Mouse (Mus musculus): ENCODE data around the gene Pax8.

Gene Pax8

DNA sequence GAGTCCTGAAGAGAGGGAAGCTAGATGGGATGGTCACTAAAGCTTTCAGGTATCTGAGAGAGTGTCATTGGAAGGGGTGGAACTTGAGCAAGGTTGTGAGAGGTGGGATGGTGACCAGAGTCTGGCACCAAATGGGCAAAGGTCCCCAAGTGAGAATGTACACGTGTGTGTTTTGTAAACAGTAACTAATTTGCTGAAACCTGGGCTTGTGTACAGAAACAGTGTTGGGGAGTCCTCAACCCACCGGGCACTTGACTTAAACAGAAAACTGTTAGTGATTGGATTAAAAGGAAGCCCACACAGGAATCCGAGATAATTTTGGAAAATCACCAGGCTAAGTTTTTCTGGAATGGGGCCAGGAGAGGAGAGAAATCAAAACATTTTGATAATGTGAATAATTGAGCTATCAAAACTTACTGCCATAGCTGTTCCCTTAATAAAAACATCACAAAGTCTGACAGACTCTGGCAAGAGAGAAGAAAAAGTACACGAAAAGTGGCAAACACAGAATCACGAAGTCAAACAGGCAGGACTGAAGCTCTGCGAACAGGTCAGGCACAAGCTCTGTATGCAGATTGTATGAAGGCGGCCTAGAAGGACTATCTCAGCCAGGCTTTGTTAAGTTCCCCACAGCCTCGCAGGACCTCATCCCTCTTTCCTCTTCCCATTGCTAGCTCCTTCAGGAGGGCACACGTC is 15.1 kb downstream of the Pax8 start:
- no peak for DNase-seq

DNA sequence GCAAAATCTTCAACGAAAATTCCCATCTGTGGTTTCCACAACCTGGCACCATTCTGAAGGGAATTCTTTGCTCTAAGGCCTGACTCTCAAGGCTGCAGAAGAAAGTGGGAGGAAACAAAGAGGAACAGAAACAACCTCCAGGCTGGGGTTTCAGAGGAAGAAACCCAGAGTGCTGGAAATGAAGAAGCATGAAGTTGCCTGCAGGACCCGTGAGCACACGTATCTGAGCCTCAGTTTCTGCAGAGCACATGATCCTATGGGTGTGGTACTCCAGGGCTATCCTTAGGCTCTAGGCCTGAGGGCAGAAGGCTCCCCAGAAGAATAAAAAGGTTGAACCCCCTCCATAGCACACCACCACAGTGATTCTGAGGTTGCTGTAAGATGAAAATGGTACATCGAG is 18.6 kb downstream of the Pax8 start:
- DNase-seq: no peak

DNA sequence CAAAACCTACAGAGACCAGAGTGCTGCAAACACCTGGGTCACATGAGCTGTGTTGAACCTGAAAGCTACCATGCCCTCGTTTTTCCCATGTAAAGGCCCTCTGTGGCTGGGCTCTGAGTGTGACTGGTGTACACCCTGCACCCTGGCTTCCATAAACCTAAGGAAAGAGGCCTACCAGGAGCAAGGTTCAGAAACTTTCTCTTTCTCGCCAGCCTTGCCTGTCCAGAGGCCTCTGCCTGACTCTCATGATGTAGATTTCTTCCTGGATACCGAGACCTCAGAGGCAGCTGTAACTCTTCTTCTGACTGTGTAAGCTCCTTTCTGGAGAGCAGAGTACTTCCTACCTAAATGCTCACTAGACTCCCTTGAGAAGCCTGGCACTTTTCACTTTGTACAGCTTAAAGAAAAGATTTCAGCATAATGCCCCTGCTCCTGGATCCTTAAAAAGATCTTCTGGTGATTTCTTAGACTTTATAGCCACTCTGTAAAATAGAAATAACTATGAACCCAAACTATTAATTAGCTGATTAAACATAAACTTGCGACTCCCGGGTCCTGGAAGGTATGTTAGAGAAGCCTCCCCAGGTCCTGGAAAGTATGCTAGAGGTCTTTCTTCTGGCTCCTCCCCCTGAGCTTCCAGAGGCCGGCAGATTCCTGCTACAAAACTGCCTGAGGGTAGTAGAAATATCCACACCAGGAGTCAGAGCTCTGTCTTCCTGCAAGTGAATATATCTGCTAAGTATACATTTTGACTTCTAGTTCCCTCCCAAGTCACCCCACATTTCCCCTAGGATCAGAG is 20.1 kb downstream of the Pax8 start:
- no peak for DNase-seq

DNA sequence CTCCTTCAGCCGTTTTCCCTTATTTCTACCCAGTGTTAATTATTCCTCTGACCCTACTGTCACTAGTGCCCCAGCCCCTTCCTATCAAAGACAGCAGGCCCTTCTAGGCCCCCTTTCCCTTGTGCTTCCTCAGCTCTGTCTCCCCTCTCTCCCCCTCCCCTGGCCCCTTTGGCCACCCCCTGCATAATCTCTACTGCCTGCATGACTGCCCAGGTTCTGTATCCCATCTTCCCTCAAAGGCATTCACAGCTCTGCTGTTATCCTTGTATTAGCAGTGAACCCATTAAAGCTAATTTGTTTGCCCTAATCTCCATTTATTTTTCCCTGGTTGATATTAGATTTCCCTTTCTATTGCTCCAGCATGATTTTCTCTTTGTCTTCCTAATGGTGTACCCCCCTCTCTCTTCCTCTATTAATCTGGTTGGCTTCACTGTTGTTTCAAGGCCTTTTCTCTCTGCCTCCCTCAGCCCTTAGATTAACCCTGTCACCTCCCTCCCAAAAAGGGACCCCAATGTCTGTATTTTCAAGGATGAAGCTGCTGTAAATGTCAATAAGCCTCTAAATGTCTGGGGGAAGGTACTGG is 20.9 kb downstream of the Pax8 start:
- DNase-seq: no peak

DNA sequence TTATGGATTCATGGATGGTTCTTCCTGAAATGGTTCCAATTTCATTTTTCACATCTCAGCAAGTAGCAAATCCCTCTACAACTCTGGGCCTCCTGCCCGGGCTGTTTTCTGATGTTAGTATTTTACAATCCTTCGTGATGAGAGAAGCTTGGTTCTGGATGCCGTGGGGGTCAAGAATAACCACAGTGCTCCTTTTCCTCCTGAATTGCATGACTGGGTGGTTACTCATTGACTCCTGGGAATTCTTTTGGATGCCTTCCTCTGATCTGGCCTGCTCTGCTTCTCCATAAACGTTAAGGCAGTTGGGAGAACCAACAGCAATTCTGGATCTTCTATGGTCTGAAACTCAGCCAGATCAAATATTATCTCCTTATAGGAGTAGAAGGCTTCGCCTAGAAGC is 22.2 kb downstream of the Pax8 start:
- DNase-seq: no peak

DNA sequence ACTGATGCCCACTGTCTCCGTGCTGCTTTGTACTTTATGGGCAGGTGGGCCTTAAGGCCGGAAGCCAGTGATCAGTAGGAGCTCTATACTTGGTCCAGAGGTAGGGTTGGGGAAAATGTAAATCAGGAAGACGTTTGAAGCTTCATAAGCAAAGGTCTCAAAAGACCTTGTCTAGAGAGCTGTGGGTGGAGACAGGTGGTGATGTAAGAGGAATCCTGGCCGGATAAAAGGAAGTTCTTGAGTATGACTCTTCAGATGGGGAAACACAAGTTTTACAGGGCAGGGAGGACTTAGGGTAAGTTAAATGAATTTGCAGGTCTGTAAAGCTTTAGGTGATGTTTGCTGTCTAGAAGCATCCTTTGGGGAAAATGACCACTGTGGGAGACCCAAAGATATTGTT is 26.3 kb downstream of the Pax8 start:
- no peak for DNase-seq

DNA sequence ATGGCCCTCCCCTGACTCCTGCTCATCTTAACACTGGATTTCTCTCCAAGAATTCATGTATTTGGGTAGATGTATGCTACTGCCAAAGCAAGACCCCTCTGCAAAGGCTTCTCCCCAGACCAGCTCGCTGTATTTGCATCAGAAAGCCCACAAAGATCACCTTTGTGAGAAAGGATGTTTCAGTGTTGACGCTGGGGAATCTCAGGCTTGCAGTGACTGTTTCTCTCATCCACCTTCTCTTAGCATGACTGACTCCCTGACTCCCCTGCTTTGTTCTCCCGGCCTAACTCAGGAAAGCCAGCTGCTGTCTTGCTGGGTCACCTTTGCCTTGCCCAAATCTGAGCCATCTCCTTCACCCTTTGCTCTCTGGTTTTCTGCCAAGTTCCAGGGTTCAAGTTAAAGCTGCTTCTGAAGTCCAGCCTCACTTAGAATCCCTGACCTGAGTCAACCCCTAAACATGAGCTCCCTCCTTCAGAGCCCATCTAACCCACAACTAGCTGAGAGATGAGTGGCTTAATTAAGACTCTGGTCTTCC is 32.1 kb downstream of the Pax8 start:
- no peak for DNase-seq

DNA sequence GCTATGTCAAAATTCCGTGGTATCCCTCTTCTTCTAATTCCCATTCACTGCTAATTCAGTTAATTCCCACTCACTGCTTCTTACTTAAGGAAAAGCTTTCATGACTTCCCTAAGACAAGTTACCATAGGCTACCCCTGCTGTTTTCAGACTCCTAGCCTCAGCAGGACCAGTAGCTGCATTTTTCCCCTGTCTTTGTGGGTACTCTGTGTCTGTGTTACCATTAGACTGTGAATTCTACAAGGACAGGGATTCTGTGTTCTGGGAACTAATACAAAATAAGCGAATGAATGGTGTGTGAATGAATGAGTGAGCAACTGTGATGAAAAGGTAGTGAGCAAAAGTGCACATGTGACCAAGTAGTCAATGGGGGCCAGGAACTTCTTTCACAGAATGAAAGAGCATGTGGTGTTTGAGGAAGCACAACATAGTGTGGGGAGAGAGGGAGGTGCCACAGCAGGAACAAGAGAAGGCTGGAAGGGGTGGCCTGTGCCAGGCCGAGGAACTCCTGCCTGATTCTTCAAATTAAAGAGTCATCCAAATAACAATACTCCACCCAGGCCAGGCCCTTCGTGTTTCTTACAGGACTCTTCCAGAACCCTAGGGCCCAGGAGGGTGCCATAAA is 33.0 kb downstream of the Pax8 start:
- DNase-seq: no peak

DNA sequence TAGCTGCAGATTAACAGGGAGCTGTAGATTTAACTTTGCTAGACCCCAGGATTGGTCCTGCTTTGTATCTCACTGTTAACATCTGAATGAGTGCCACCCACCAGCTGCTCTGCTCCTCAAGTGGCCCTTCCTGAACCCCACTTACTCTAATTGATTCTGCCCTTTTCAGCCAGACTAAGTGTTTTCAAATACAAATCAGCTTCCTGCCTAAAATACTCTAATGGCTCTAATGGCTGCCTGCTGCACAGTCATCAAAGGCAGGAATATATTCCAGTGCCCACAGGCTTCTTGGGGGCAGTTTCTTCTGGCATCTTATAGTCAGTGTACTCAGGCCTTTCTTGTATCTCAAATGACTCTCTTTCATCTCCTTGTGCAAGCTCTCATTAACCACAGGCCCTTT is 33.5 kb downstream of the Pax8 start:
- no peak for DNase-seq

DNA sequence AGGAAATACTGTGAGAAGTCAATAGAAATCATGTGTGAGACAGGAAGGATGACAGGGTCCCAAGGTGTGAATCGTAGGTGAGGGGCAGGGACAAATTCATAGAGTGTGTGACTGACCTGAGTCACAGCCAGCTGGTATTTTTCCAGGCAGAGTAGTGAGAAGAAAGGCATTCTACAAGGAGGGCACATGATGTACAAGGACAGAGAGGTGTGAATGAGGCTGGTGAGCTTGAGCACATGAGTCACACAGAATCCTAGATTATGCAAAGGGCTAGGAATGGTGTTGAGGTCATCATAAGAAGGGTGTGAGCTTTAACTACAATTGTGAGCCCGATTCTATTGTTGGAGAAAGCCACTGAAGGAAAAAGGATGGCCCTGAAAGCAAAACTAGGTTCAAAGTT is 35.3 kb downstream of the Pax8 start:
- DNase-seq: no peak

DNA sequence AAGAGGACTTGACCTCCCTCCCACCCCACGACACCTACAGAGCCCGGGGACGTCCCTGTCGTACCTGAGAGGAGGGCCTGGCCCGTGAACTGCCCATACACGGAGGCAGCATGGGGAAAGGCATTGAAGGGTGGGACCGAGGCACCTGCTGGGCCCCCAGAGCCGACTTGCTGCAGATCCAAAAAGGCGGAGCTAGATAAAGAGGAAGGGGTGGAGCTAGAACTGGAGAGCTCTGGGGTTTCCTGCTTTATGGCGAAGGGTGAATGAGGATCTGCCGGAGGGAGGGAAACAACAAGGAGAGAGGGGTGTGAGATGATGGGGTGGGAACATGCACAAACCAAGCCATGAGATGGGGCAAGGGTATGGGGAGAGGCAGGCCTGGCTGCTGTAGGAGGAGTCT is 39.7 kb downstream of the Pax8 start:
- no peak for DNase-seq

DNA sequence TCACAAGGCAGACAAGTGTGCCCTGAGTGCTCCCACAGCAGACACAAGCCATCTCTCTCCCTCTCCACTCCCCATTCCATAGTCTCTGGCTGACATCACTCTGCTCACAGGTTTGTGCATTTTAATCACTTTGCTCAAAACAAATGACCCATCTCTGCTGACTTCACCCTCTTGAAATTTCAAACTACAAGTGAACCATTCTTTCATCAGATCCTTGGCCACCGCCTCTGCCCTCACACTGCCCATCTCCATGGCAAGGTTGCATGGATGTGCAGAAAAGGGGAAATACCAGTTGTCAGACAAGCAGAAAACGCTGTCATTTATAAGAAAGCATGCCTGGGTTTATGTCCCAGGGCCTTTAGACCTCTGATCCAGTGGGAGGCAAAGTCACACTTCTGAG is 40.7 kb downstream of the Pax8 start:
- DNase-seq: no peak

DNA sequence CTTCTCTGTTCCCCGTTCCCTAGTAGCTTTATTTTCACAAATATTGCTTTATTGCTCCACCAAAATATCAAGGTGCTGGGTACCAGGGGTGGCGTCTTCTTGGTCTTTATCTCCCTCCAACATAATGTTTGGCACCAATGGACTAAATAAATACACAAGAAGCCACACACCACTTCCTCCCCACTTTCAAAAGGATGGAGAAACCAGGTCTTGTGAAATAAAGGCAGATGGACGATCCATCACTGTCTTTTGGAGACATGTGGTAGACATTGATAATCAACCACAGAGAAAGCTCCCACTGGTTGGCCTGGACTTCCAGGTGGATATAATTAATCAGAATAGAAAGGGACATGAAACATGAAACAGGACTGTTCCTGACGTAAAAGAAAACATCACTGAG is 45.6 kb downstream of the Pax8 start:
- DNase-seq: no peak

DNA sequence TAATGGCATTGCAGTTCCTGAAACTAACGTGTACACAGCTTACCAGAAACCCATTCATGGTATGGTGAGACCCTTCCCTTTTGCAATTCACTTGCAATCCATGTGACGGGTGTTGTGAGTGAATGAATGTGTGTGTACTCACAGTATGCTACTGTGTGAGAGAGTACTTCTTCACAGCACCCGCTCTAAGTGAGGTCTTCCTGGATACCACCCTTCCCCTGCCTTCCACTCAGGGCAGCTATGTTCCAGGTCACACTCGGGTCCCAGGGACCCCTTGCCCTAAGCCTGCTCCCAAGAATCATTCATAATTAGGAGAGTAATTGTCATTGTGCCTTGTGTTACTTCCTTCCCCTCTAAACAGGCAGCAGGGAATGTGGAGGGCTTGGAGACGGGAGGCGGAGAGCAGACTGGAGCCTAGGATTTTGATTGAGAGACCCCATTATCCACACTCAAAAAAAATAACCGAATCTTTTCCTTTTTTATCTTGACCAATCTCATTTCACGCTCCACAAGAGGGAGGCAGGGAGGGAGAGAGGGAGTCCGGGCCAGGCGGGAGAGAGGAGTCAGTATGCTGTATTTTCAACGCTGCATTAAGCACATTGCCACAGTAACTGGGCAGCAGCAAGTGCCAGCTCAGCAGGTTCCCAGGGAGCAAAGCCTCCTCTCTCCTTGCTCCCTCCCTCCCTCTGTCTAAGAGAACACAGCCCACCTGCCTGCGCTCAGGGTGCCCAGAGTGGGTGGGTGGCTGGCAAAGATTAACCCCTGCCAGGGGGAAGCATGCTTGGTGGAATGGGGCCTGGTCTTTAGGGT is 47.3 kb downstream of the Pax8 start:
- peak; percentile 76 to 80 for DNase-seq

DNA sequence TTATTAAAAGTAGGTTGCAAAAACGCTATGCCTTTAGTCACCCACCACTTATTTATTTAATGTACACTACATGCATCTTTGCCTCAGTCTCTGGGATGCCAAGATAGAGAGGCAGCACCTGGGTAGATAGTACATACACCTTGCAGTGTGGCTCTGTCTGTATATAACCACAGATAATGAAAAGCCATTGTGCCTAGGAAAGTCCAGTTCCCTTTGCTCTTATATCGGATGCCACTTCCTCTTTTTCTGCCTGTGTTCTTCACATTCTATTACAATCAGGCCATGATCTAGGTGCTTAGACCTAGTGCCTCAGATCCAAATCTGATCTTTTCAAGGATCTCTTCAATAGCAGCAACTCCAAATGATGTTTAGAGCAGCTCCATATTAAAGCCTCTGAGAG is 49.8 kb downstream of the Pax8 start:
- DNase-seq: no peak

DNA sequence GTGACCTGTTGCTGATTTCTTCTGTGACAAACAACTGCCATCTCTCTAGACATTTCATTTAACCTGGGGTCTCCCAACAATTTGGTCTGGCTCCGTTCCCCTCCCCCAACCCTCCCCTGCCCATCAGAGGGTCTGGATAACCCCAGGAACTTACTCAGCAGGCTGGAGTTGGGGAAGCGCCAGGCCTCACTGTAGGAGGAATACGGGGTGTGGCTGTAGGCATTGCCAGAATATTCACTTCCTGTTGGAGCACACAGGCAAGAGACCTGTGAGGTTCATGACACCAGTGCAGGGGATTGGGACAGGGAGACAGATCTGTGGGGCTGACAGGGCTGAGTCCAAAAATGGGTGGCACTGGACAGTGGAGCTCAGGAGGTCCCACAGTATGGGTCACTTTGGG is 52.6 kb downstream of the Pax8 start:
- DNase-seq: no peak

DNA sequence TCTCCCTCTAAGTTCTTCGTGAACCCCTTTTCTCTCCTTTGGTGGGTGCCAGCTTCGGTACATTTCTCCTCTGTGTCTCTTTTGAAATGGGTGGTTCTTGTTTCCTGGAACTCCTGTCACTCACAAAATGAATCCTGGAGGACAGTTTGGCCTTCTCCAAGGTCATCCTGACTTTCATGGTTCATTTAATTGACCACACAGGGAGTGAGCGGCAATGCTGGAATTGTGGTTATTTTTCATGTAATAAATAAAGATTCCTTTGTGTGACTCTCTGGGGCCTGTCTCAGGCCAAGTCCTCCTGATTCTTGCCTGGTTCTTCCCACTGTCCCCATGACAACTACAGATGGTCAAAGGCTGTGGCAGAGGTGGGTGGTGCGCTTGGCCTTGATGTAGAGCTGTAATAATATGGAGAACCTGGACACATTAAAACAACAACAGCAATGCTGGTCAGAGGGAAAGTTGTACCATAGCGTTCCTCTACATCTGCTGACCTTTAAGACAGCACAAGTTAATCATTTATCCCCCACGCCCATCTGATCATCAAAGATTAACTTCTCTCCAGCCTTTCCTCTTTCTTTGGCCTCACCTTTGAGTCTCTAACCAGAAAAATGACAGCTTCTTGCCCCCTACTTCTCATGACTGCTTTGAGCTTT is 54.1 kb downstream of the Pax8 start:
- DNase-seq: no peak

DNA sequence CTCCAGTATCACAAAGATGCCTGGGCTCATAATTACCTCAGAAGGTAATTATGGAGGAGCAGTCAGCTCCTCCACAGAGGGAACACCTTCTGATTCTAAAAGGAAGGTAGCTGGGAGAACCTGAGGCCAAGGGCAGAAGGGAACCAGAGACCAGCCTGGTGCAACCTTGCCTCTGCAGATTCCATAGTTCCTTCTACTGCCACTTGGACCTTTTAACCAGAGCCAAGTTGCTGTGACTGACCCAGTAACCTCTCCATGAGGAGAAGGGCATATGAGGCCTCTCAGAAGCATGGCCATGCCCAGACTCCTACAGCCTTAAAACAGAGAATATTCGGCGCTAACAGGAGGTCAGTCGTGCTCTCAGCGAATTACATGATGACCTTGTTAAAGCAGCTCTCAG is 57.8 kb downstream of the Pax8 start:
- no peak for DNase-seq

DNA sequence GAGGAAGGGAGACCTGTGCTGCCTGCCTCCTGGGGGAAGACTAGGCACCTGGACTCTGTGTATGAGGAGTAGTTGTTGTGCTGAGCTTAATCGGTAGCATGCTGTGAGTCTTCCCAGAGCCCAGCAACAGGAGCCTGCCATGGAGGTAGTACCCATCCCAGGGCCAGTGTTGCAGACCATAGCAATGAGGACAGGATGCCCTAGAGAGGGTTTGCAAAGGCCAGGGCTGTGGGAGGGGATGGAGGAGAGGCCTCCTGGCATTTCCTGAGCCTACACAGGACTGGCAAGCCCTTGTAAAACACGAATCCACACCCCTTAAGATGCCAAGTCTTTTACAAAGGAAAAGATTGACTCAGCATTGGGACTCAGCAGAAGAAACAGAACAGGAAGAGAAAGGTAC is 58.3 kb downstream of the Pax8 start:
- DNase-seq: no peak

DNA sequence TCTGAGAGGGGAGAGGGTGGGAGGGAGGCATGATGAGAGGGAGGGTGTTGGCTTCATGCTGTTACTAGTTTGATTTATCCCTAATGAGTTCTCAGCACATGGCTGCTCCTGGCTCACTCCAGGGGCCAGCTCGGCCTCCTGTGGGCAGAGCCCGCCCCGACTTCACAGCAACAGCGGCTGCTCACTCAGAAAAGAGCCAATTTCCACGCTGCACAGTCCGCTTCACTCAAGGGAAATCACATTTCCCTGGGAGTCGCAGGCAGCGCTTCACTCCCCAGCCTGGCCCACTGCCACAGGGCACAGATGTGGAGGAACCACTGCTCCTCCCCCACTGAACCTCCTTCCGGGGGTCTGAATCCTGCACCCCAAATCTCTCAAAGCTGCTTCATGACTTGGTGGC is 58.7 kb downstream of the Pax8 start:
- DNase-seq: no peak

DNA sequence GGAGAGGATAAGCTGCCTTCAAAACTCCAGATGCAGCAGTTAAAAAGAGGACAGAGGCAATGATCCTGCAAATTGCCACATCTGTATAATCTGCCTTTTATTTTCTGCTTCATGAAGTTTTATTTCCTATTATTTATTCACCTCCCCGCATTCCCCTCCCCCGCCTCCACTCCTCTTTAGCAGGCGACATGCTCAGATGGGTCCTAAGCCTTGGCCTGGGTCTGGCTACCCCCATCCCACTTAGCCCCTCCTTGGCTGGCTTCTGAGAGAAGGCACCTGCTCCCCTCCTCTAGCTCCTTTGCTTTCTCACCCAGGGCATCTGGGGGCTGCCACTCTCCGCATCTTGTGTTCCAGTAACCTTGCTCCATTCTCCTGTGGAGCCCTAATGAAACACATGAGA is 61.7 kb downstream of the Pax8 start:
- DNase-seq: no peak

DNA sequence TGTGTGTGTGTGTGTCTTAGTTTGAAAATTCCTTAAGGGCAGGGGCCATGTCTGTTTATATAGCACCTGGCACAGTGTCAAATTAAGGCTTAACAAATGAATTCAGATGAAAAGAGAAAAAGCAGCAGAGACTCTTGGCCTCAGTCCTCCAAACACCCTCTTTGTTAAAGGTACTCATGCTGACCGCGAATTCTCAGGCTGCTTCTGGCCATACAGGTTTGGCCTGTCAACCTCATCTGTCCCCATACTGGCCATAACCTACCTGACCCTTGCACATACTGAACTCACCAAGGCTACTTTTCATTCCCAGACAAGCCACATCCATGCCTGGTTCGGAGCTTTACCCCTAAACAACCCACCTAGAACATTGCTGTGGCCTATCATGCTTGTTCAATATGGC is 62.2 kb downstream of the Pax8 start:
- no peak for DNase-seq
